Mouse (Mus musculus) embryo, embryonic 10 days (tissue): ENCODE results near the gene Pigs.

Experiments
- DNase-seq: peaks from one replicate; pipeline ENCODE4 v3.0.0-alpha.2; 2015; ENCODE audit warnings: low spot score

Pigs gene

GRCm38 (mm10) chr11:78337040-78337439 is 8.8 kb downstream of the Pigs start:
- DNase-seq = no peak

DNA sequence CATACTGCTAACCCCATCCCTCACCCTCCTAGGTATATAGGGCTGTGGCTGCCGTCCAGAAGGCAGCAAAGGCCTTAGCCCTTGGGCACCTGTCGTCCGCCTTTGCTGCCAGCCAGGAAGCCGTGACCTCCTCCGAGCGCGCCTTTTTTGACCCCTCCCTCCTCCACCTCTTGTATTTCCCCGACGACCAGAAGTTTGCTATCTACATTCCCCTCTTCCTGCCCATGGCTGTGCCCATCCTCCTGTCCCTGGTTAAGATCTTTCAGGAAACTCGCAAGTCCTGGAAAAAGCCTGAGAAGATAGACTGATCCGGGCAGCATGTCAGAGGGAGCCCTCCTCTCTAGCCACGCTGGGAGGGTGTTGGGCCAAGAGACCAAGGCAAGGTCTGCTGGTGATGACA is 13.5 kb downstream of the Pigs start:
- no peak for DNase-seq

DNA sequence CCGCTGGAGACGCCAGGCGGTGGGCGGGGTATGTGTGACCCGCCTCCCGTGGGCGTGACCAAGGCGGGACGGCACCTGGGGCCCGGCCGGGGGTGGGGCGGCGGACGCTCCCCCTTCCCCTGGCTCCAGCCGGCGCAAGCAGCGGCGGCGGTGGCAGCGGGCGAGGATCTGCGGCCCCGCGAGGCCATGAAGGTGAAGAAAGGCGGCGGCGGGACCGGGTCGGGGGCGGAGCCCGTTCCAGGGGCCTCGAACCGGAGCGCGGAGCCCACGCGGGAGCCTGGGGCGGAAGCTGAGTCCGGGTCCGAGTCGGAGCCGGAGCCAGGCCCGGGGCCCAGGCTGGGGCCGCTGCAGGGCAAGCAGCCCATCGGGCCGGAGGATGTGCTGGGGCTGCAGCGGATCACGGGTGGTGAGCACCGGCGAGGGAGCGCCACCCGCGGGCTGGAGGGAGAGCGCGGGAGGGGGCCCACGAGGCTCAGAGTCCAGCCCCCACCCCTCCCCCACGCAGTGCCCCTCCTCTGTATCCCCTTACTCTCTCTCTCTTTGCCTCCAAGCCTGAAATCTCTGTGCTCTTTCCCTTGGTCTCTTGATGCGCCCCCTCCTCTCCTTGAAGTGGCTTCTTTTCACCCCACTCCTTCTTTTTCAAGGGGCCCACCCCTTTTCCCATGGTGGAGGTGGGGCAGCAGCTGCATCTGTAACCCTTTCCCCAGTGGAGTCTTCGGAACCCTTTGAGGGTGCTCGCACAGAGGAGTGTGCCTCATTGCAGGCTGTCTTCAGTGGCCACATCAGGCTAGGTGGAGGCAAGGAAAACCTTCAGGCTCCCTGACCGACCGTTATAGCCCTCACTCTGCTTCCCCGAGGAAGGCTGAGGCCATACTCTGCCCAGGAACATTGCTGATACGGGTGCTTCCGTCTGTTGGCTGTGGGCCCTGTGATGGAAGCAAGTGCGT is 15.4 kb downstream of the Pigs start, which contains the start of gene Unc119:
TSS of gene Unc119 (plus strand) at position 102 of the 947 bp plus-strand sequence.
- DNase-seq = peak; percentile 84

GRCm38 (mm10) chr11:78344328-78344889 is 16.2 kb downstream of the Pigs start:
- no peak for DNase-seq

DNA sequence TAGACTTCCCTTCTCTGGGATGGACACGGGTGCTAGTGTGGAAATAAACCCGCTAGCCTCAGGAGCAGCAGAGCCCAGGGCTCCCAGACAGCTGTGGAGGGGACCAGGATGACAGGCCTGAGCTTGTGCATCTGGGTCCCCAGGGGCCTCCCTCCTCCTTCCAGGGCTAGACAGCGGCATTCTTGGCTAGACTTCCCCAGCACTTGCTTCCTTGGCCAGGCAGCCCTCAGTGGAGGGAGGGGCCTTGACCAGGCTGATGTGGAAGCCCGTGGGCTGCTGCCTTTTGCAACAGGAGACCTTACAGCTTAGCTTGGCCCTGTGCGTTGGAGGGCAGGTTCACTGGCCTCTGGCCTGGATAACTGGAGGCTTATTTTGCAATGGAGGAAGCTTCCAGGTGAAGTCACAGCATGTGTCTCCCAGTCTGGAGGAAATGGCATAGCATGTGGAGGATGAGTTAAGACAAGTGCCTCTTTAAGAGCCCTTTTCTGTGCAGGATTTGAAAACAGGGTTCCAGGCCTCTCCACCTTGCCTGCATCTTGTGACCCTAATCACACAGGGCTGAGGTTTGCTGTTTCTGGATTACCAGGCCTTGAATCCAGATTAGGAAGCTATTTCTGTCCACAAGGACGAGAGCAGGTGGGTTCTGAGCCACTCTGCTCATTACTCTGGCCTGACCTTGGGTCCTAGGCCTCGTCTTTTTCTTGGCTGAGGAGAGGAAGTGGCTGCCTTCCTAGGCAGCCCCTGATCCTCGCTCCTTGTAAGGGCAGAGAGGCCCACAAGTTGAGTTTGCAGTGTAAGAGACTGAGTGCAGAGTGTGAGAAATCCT is 16.9 kb downstream of the Pigs start:
- no peak for DNase-seq

DNA sequence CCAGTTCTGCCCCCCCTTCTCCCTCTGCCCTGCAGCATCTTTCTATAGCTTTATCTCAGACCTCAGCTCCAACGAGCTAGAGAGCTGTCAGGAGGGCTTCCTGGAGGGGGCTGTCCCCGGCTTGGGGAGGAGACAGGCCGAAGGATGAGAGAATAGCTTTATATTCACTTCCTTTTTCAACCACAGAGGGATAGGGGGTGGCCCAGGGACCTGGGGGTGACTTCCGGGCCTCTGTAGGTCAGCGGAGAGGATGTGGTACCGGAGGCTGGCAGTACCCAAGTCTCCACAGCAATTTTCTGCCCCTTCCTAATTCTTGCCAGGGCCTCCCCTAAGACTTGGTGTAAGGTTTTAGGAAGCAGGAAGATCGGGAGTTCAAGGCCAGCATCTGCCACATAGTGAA is 17.6 kb downstream of the Pigs start:
- no peak for DNase-seq

- DNase-seq = no peak
Observed at GRCm38 (mm10) chr11:78346326-78347069, 18.3 kb downstream of the Pigs start.

- DNase-seq = peak; percentile 94
Observed at GRCm38 (mm10) chr11:78347070-78347754, 19.0 kb downstream of the Pigs start.

GRCm38 (mm10) chr11:78347908-78348307 is 19.7 kb downstream of the Pigs start:
- no peak for DNase-seq

DNA sequence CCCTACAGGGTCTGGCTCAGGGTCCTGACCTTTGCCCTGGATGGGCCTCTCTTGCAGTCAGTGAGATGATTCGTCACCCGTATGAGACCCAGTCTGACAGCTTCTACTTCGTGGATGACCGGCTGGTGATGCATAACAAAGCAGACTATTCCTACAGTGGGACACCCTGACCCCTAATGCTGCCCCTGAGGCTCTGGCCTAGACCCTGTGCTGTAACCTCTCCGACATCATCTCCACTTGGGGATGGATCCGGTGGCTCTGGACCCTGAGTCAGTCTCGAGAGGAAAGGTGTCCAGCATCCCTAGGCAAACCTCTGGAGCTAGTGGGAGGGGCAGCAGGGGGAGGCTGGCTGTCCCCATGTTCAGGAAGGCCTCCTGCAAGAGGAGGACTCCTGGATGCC is 20.3 kb downstream of the Pigs start:
- peak; percentile 26 for DNase-seq

- DNase-seq = no peak
Observed at GRCm38 (mm10) chr11:78349441-78350358, 21.5 kb downstream of the Pigs start.

- no peak for DNase-seq
Observed at GRCm38 (mm10) chr11:78353081-78353480, 24.9 kb downstream of the Pigs start.

- no peak for DNase-seq
Observed at GRCm38 (mm10) chr11:78354905-78355304, 26.7 kb downstream of the Pigs start.

- DNase-seq = peak; percentile 71
Observed at GRCm38 (mm10) chr11:78355471-78356238, 27.4 kb downstream of the Pigs start.

- peak; percentile 57 for DNase-seq
Observed at GRCm38 (mm10) chr11:78358330-78359007, 30.3 kb downstream of the Pigs start.

DNA sequence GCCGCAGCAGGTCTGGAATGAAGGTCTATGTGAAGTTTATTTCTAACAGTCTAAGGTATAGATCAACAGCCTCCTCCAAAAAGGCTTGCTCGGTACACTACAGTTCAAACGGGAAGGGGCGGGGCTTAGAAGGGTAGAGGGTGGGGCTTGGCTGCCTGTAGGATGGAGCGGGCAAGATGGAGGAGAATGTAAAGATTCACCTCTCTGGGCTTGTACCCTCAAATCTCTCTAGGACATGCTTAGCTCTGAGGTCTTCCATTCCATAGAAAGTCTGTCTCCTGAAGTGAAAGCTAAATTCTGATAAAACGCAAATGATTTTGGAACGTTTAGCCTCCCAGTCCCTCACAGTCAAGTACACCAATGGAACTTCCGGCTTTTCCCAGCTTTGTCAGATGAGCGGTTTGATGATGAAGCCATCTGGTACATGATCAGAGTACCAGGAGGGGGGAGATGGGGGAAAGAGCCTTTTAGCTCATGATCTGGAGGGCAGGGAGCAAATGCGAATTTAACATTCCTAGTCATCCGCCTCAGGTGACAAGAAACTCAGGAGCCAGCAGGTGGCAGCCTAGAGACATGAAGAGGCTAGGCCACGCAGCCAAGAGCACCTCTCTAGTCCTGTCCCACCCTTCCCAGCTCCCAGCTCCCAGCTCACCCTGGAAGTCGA is 32.0 kb downstream of the Pigs start:
- peak; percentile 91 for DNase-seq

DNA sequence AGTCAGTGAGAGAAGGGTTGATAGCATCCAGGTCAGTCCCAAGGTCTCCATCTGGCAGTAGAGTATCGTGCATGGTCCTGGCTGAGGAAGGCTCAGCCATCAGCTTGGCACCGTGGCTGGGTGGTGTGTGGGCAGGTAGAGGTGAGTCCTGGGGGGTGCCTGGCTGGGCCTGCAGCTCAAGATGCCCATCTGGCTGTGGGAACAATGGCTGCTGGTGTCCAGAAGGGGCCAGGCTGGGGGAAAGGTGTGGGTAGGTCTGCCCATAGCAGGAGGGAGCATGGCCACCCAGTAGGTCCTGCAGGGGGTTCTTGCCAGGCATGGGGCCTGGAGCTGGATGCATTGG is 32.5 kb downstream of the Pigs start:
- DNase-seq = no peak

DNA sequence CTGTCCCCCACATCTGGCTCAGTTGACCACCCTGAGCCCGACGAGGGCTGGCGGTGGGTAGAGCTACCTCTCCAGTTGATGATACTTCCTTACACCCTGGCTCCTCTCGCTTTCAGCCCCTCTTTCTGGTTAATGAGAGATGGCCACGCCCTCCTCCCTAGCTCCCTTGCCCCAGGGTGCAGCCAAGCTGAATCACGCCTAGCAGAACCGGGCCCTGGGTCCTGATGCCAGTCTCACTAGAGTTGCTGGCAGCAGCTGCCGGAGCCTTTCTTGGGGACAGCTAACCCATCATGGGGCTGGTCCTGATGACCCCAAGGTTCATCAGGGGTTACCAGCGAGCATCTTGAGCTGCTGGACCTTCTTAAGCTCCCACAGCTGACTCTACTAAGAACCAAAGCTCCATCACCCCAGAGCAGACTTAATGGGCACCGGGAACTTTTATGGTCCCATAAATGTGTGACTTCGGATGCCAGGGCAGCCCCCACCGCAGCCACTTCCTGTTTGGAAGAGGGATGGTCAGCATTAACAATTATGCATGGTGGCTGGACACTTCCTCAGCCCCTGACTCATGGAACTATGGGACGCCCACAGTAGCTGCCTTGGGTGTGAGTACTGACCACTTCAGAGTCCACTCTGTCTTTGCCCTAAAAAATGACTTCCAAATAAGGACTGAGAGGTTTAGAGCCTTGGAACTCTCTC is 35.2 kb downstream of the Pigs start:
- no peak for DNase-seq
